Mouse (Mus musculus) heart, postnatal 0 days (tissue): ENCODE results near the gene Relb.
A peak's percentile ranks its signal among the peaks of the same experiment; 100 is the strongest.

Experiments
- CTCF ChIP-seq: IDR thresholded peaks from 2 replicates; pipeline ENCODE4 v1.5.1; 2016; ENCODE audit warnings: antibody characterized with exemption, control low read depth, low read depth
- EP300 ChIP-seq: IDR thresholded peaks from 2 replicates; pipeline ENCODE4 v1.6.1; 2016; ENCODE audit warnings: antibody characterized with exemption, low read depth

- TF ChIP-seq CTCF (peak; percentile 15; the same call in 1 of the 2 replicates), EP300 (0 out of 2 replicates have a peak, but pooled peaks have one; percentile 23)
These were observed 25.2 kb downstream of the Relb start, which contains the start of gene Clasrp for GRCm38 (mm10) chr7:19603849-19604605.
